Mouse (Mus musculus): ENCODE measurements around the gene Adam12. TPM values are rescaled to one million over a fixed set of nuclear protein-coding genes. Genes with fewer than 3 reads are reported as not detected.

The Adam12 gene
- polyA plus RNA-seq, 2 experiments: 17.0 to 18.1 TPM

DNA sequence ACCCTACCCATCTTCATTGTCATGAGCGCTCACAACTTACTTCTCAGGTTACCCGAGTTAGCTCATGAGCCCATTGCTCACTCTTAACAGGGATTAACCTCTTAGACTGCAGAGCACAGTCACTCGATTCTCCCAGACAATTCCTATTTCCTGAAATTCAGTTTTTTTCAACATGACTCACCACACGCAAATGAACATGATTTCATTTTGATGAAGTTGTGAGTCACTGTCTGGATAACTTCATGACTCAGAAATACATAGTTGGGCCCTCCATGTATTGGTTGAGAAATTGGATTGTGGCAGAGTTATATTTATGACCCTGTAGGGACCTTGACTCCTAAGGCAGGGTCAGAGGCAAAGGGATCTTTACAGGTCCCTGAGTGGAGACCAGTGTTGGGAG is 230.4 kb downstream of the Adam12 start:
- no peak overlapping the region for H3K9ac ChIP-seq (ENCODE audit: low read depth, low read length, severe bottlenecking)
- no peaks in the 10 kb centered on the region for H3K9me3 ChIP-seq (ENCODE audit: control insufficient read depth, low read length)
- H3K4me3 ChIP-seq (replicated peaks; ENCODE audit: low read length): no peak overlapping the region
- DNase-seq (ENCODE audit: low spot score) (no peak), ATAC-seq (ENCODE audit: low FRiP score, low read depth) (no peak)
- 84% methylated on average over 4 of the region's 4 CpGs for WGBS
- no peaks in the 10 kb centered on the region for H3K36me3 ChIP-seq (ENCODE audit: control insufficient read depth, insufficient read depth, low read length)
- H3K27me3 ChIP-seq (ENCODE audit: control insufficient read depth, insufficient read depth, low read length): no peaks in the 10 kb centered on the region
- no peak for TF ChIP-seq POLR2A (IDR thresholded peaks at IDR 0.05; ENCODE audit: borderline replicate concordance, extremely low read depth, insufficient read depth, insufficient read length)
- no peak overlapping the region for H3K27ac ChIP-seq (replicated peaks; ENCODE audit: low read depth, low read length)
- no peak overlapping the region for H3K4me2 ChIP-seq (replicated peaks; ENCODE audit: low read depth, low read length, severe bottlenecking)
- H3K4me1 ChIP-seq (ENCODE audit: control insufficient read depth, insufficient read depth, low read length): no peaks in the 10 kb centered on the region

DNA sequence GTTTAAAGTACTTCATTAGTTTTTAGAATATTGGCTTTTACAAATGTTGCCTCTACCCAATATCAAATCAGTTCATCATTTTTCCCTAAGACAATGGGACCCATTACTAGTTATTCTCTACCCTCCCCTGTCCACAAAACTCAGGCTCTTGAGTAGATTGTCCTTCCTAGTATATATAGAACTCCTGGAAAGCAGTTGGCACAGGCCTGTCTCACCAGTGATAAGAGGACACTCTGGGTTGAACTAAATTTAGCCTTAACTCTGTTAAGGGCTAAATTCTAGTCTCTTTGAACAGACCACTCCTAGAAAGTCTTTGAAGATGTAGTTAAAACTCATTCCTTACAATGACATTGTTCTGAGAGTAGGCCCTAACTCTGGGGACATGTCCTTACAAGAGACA is 241.0 kb downstream of the Adam12 start:
- Histone ChIP-seq H3K9me3 (ENCODE audit: control insufficient read depth, low read length) (no peaks in the 10 kb centered on the region), H3K4me1 (ENCODE audit: control insufficient read depth, insufficient read depth, low read length) (no peaks in the 10 kb centered on the region), H3K27me3 (ENCODE audit: control insufficient read depth, insufficient read depth, low read length) (no peaks in the 10 kb centered on the region), H3K4me2 (replicated peaks; ENCODE audit: low read depth, low read length, severe bottlenecking) (no peak overlapping the region), H3K36me3 (ENCODE audit: control insufficient read depth, insufficient read depth, low read length) (no peaks in the 10 kb centered on the region), H3K9ac (ENCODE audit: low read depth, low read length, severe bottlenecking) (no peak overlapping the region), H3K27ac (replicated peaks; ENCODE audit: low read depth, low read length) (no peak overlapping the region), H3K4me3 (replicated peaks; ENCODE audit: low read length) (no peak overlapping the region)
- ATAC-seq (ENCODE audit: low FRiP score, low read depth) (no peak), DNase-seq (ENCODE audit: low spot score) (no peak)
- no peak for TF ChIP-seq POLR2A (IDR thresholded peaks at IDR 0.05; ENCODE audit: borderline replicate concordance, extremely low read depth, insufficient read depth, insufficient read length)

DNA sequence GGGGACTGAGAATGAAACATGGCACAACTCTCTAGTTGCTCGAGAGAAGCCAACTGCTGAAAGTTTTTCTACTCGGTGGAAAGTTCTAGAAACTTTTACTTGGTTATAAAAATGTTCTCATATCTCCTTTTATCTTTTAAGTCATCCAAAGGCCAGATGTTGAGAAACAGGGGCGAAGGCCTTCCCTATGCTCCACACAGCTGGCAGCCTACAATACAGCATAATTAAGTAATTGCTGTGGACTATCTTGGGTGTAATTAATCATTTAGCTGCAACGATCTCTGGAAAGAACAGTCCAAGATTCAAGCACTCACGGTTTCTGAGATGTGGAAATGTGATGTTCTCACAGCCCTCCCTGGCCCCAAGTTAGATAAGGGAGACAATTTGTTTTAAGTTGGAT is 243.6 kb downstream of the Adam12 start:
- H3K4me2 ChIP-seq (replicated peaks; ENCODE audit: low read depth, low read length, severe bottlenecking): no peak overlapping the region
- no peaks in the 10 kb centered on the region for H3K9me3 ChIP-seq (ENCODE audit: control insufficient read depth, low read length)
- no peak overlapping the region for H3K4me3 ChIP-seq (replicated peaks; ENCODE audit: low read length)
- no peaks in the 10 kb centered on the region for H3K4me1 ChIP-seq (ENCODE audit: control insufficient read depth, insufficient read depth, low read length)
- H3K27me3 ChIP-seq (ENCODE audit: control insufficient read depth, insufficient read depth, low read length): no peaks in the 10 kb centered on the region
- H3K9ac ChIP-seq (ENCODE audit: low read depth, low read length, severe bottlenecking): no peak overlapping the region
- no peak for TF ChIP-seq POLR2A (IDR thresholded peaks at IDR 0.05; ENCODE audit: borderline replicate concordance, extremely low read depth, insufficient read depth, insufficient read length)
- DNase-seq (ENCODE audit: low spot score) (no peak), ATAC-seq (ENCODE audit: low FRiP score, low read depth) (no peak)
- H3K27ac ChIP-seq (replicated peaks; ENCODE audit: low read depth, low read length): no peak overlapping the region
- no peaks in the 10 kb centered on the region for H3K36me3 ChIP-seq (ENCODE audit: control insufficient read depth, insufficient read depth, low read length)
- 63% methylated on average over 5 of the region's 5 CpGs for WGBS

- DNase-seq (ENCODE audit: low spot score): no peak
- H3K9me3 ChIP-seq (ENCODE audit: control insufficient read depth, low read length): no peaks in the 10 kb centered on the region
- no peaks in the 10 kb centered on the region for H3K36me3 ChIP-seq (ENCODE audit: control insufficient read depth, insufficient read depth, low read length)
- 76% methylated on average over 4 of the region's 4 CpGs for WGBS
- no peak for TF ChIP-seq POLR2A (IDR thresholded peaks at IDR 0.05; ENCODE audit: borderline replicate concordance, extremely low read depth, insufficient read depth, insufficient read length)
- no peak overlapping the region for H3K27ac ChIP-seq (replicated peaks; ENCODE audit: low read depth, low read length)
- no peak overlapping the region for H3K4me3 ChIP-seq (replicated peaks; ENCODE audit: low read length)
- H3K9ac ChIP-seq (ENCODE audit: low read depth, low read length, severe bottlenecking): no peak overlapping the region
- no peaks in the 10 kb centered on the region for H3K27me3 ChIP-seq (ENCODE audit: control insufficient read depth, insufficient read depth, low read length)
- H3K4me1 ChIP-seq (ENCODE audit: control insufficient read depth, insufficient read depth, low read length): no peaks in the 10 kb centered on the region
- ATAC-seq (ENCODE audit: low FRiP score, low read depth): no peak
- H3K4me2 ChIP-seq (replicated peaks; ENCODE audit: low read depth, low read length, severe bottlenecking): no peak overlapping the region
These were observed 245.7 kb downstream of the Adam12 start for GRCm38 (mm10) chr7:133986201-133986600.

DNA sequence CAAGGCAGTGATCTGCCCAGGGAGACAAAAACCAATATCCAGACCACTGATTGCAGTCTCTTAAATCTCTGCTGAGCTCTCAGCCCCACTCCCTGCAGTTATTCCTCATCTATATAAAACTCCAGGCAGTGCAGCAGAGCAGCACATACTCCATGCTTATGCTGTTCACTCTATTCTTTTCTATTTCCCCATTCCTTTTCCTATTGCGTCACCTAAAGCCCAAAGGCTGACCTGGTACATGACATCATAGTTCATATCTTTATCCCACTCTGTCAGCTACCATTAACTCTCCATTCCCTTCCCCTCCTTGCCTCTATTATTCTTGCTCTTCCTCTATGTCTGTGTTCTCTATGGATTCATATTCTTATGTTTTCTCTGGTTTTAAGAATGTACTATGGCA is 246.3 kb downstream of the Adam12 start:
- WGBS: 79% methylated on average over 1 of the region's 1 CpGs
- Histone ChIP-seq H3K4me1 (ENCODE audit: control insufficient read depth, insufficient read depth, low read length) (no peaks in the 10 kb centered on the region), H3K9me3 (ENCODE audit: control insufficient read depth, low read length) (no peaks in the 10 kb centered on the region), H3K27ac (replicated peaks; ENCODE audit: low read depth, low read length) (no peak overlapping the region), H3K4me2 (replicated peaks; ENCODE audit: low read depth, low read length, severe bottlenecking) (no peak overlapping the region), H3K36me3 (ENCODE audit: control insufficient read depth, insufficient read depth, low read length) (0 out of 2 replicates have a peak, but pooled peaks cover 3% of the 10 kb centered on the region), H3K27me3 (ENCODE audit: control insufficient read depth, insufficient read depth, low read length) (no peaks in the 10 kb centered on the region), H3K4me3 (replicated peaks; ENCODE audit: low read length) (no peak overlapping the region), H3K9ac (ENCODE audit: low read depth, low read length, severe bottlenecking) (no peak overlapping the region)
- DNase-seq (ENCODE audit: low spot score) (no peak), ATAC-seq (ENCODE audit: low FRiP score, low read depth) (no peak)
- TF ChIP-seq POLR2A (IDR thresholded peaks at IDR 0.05; ENCODE audit: borderline replicate concordance, extremely low read depth, insufficient read depth, insufficient read length): no peak

Data from limb, embryonic 14.5 days (tissue).